Mouse (Mus musculus): ENCODE measurements around the gene Magi1.

Magi1 gene

DNA sequence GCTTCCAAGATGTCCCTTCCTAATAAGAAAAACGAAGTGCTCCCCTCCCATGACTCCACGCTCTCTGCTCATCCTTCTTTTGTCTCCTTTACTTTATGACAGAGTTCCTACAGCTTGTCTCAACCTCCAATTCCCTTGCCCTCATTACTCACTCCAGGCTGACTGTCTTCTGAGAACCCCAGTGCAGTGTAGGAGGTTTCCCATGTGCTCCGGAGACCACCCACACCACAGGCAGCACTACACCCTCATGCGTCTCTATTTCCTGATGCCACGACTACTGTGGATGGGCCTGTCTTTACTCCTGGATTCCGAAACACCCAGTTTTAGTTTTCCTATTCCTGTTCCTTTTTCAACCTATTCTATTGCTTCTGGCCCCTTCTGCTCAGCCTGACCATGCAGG, 549.9 kb downstream of the Magi1 start:
- DNase-seq (ENCODE audit: low spot score in 2 of 2), result no peak

DNA sequence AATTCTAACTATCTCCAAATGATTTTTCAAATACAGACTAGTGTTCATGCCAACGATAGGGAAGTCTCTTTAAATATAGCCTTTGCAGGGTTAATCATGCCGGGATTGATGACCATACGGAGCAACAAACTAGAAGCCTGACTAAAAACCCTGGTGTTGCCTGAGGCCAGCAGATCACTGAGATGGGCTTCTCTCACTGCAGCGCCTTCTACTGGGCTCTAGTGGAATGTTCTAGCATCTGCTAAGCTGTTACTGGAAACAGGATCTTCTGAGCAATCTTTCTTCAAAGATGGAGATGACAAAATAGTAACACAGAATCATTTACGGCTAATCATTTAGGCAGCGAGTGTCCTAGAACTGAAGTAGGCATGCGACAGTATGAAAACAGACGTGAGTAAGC, 554.0 kb downstream of the Magi1 start:
- no peak for DNase-seq (ENCODE audit: low spot score in 2 of 2)

DNA sequence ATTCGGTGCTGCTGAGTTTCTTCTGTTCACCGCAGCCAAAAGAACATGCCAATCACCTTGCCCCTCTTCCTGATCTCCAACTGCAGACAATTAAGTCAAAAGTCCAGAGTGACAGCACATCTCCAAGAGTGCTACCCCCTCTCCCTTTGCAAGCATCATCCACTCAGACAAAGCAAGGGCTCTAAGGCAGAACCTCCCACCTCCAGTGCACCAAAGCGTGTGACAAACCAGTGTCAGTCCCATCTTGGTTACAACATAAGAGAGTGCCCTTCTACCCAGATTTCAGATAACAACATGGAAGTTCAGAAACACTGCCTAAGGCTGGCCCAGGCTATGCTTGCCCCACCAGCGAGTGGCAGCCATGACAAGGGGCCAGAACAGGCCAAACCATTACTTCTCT, 554.9 kb downstream of the Magi1 start:
- DNase-seq (ENCODE audit: low spot score in 2 of 2), result no peak

DNA sequence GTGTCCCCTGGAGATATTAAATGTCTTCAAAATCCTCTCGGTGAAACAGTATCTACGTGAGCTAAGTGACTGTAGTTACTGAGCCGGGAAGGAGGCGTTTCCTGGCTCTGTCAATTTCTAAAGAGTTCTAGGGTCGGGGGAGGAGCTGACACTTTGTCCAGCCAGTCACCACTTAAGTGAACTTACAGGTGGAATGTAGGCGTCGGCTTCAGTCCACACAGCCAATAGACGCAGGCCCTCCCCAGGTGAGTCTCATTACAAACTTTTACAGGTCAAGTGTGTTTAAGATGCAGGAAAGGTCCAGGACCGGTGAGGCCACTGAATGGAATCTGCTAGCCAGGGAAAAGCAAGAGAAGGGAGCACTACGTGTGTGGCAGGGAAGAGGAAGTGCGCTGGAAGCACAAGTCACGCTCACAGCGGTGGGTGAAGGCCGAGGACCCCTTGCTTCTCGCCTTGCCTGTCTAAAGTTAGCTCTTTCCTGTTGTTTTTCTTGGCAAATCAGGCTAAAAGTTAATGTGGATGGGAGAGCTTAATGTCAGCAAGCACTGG, 556.0 kb downstream of the Magi1 start:
- no peak for DNase-seq (ENCODE audit: low spot score in 2 of 2)

GRCm38 (mm10) chr6:93726829-93727455, 556.8 kb downstream of the Magi1 start:
- no peak for DNase-seq (ENCODE audit: low spot score in 2 of 2)

DNA sequence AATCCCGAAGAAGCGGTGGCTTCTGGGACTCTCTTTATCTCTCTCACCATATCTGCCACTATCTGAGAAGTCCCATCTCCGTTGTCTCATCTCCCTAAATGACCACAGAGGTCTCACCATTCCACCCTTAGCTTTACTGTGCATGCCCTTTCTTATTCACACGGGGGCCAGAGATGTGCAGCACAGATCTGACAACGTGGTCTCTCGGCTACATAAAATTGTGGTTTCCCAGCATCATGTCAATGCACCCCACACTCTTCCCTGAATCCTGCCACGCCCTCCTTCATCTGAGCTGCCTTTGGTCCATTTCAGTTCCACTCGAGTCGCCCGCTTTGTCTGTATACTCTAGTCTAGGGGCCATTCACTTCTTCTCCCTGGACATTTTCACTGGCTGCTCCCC, 557.6 kb downstream of the Magi1 start:
- DNase-seq (ENCODE audit: low spot score in 2 of 2), result no peak

GRCm38 (mm10) chr6:93724749-93725148, 559.0 kb downstream of the Magi1 start:
- DNase-seq (ENCODE audit: low spot score in 2 of 2), result no peak

DNA sequence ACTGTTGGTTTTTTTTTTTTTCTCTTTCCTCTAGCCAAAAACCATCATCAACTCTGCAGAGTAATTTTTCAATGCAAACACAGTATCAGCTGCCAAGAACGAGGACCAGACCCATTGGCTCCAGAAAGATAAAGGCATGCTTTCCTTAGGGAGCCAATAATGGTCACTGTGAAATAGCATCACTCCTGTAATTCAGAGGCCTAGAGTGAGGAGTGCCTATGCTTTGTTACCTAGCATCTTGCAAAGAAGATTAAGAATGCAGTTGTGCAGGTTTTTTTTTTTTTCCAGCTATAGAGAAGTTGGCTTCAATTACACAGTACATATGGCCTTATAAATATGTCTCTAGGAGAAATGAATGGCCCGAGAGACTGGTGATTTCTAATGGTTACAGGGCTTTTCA, 560.5 kb downstream of the Magi1 start:
- no peak for DNase-seq (ENCODE audit: low spot score in 2 of 2)

DNA sequence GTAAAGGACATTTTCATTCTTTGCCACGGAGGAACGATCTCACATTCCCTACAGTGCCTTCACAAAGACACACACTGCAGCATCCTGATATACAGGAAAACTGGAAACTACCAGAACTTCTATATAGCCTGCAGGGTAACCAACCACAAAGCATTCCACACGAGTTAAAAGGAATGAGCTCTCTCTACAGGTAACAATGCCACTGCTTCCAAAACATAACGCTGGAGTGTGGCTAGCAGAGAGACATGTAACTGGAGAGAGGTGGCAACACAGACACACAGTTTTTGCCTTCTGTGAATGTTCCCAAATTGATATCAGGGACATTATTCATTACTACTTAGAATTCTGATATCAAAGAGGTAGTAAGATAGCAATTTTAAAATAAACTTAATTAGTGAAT, 564.2 kb downstream of the Magi1 start:
- DNase-seq (ENCODE audit: low spot score in 2 of 2), result no peak

DNA sequence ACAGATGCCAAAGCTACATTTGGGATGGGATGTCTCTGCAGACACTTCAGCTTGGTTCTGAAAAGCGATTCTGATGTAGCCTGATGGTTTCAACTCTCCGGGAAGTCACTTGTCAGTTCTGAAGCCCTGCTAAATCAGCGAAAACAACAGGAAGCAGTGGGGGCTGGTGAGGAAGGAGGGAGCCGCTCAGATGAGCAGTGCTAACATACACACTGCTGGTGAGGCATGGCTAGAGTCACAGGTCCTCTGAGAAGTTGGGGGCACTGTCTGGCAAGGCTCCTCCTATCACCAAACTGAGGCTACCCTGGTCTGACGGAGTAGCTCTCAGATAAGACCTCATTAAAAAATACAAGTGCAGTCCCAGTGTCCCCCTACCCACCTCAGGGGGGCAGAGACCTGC, 565.3 kb downstream of the Magi1 start:
- no peak for DNase-seq (ENCODE audit: low spot score in 2 of 2)

DNA sequence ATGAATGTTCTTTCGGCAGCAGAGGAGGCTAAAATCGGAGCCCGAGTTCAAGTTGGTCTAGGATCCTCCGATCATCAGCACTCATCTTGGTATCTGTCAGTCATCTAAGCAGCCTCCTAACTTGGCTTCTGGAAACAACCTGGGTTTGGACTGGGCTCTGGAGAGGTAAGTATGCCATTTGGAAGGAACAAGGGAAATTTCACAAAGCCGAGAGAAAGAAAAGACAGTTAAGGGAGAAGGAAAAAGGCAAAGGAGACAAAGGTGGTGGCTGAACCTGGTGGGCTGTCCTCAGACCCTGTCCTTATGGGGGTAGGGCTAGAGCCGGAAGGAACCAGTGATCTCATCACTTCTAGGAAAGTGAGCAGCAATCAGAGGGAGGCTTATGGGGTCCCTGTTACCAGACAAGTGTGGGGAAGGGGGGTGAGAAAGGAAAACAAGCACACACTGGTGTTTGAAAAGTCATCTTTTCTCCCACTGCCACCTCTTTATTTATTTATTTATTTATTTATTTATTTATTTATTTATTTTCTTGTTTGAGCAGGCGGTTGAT, 565.8 kb downstream of the Magi1 start:
- DNase-seq (ENCODE audit: low spot score in 2 of 2), result no peak

GRCm38 (mm10) chr6:93716686-93717625, 566.8 kb downstream of the Magi1 start:
- no peak for DNase-seq (ENCODE audit: low spot score in 2 of 2)

- no peak for DNase-seq (ENCODE audit: low spot score in 2 of 2)
These were observed 568.2 kb downstream of the Magi1 start for GRCm38 (mm10) chr6:93715181-93716180.

- no peak for DNase-seq (ENCODE audit: low spot score in 2 of 2)
These were observed 579.4 kb downstream of the Magi1 start for GRCm38 (mm10) chr6:93704350-93704749.

DNA sequence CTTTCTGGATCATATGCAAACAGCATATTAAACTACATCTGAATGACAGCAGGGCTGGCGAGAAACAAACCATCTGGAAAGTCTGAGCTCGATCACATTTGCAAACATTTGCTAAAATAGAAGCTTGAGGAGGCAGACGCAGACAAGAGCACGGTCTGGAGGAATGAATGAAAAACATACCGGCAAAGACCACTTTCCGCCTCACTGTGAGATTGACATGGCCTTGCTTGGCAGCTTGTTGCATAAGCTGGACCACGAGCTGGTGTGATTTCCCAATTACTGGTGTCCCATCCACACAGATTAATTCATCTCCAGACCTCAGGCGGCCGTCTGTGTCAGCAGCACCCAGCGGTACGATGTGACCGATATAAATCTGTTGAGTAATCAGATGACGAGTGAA, 584.3 kb downstream of the Magi1 start:
- DNase-seq (ENCODE audit: low spot score in 2 of 2), result no peak

GRCm38 (mm10) chr6:93697956-93698355, 585.8 kb downstream of the Magi1 start:
- no peak for DNase-seq (ENCODE audit: low spot score in 2 of 2)

DNA sequence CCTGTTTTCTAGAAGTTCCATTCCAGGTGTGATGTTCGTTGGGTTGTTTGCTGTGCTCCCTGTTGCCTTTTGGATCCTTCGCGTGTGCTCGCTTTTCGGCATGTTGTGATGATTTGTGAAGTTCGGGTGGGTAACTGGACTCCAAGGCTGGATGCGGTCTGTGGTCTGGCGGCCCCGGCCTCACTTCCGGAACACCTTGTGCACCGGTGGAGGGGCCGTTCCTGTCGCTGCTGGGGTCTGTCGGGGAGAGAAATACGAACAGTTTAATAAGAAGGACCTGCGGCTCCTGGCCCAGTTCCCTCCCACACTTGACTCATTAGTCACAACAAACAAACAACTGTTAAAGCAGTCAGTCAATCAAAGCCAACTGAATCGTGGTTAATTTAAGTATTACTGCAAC, 605.0 kb downstream of the Magi1 start:
- DNase-seq (ENCODE audit: low spot score in 2 of 2), result no peak

DNA sequence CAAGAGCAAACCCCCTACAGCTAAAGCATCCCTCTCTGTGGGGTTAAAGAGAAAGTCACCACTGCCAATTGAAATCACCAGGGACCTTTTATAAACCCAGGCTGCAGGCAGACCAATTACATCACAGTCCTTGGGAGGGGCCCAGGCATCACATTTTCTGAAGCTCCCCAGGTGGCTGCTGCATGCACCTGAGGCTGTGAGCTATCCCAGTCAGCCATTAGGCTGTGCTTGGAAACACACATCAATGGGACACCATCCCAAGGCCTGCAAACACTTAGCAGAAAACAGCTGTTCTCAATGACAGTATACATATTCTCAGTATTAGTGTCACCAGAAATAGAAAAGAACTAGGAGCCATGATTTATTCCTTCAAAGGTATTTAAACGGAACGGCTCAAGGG, 617.0 kb downstream of the Magi1 start:
- no peak for DNase-seq (ENCODE audit: low spot score in 2 of 2)

- DNase-seq (ENCODE audit: low spot score in 2 of 2), result no peak
These were observed 618.5 kb downstream of the Magi1 start for GRCm38 (mm10) chr6:93665056-93665805.

DNA sequence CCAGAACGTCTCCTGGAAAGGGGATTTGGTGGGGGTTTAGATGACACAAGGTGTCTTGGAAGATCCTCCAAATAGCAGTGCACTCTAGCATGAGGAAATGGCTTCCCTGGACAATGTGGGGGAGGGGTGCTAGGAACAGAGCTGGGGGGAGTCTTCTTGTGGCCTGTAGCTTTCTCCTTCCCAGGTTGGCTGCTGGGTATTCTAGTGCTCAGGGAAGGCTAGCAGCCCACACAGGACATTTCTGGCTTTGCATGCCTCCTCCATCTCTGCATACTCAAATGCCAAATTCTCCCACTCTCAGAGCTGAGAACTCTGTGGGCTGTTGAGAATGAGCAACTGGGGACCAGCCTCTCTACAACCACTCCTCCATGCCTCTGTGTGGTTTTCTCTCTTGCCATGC, 622.6 kb downstream of the Magi1 start:
- DNase-seq (ENCODE audit: low spot score in 2 of 2), result no peak

DNA sequence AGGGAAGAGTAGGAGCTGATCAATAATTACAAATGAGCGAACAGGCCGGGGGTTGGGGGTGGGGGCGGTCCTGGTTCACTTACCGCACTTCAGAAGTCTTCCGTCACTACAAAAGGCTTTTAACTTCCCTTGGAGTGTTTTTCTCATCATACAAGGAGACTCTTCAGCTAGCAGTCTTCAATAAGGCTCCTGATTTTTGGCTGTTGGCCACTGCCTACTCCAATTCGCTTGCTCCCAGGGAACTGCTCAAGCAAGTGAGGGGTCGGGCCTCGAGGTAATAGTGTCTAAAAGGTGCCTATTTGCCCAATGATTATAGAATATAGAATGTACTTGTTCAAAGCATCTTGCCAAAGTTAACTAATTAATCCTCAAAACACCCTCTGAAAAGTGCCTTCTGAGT, 624.2 kb downstream of the Magi1 start:
- DNase-seq (ENCODE audit: low spot score in 2 of 2), result no peak
